Comparison of ENCODE assay signal across 12 mouse cellular contexts in the genomic region with DNA sequence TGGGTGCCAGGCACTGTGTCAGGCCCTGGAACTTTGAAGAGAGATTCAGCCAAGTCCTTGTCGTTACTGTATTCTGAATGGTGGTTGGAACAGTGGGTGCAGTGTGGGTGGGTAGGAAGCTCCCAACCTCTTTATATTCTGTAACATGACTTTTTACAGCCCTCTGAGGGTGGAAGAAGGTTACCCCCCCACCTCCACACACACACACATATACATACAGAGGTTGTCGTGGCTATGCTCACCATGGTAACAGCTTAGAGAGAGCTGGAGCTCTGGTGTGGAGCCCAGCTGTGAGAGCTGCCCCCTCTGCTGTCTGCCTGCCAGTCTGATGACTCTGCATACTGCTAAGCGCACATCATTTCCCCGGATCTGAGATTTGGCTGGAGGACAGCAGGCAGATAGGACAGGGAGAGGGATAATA. TPM values are rescaled to one million over a fixed set of nuclear protein-coding genes. Genes with fewer than 3 reads are reported as not detected.
DNase-seq lines count a peak whose midpoint lies in the region; ATAC-seq lines count a peak whose summit lies in the region.
"Had no signal": no experiment of that assay in that cellular context is flagged by ENCODE, and none has a peak within 500 bp of the region (broad histone marks: within the 10 kb centered on the region; RNA-seq: fewer than 3 reads in every experiment).

No protein-coding gene starts in this region.

- 0 out of 2 replicates have a peak, but pooled peaks have one; percentile 57 for ATAC-seq in embryonic facial prominence, embryonic 11.5 days (replicated peaks; ENCODE audit: insufficient number of reproducible peaks, low FRiP score, low TSS enrichment, low read depth)
- ATAC-seq in hindbrain, embryonic 16.5 days: peak; percentile 92

- H3K4me3 ChIP-seq in embryonic facial prominence, embryonic 11.5 days (ENCODE audit: low read depth, low read length): no peak overlapping the region
- no peak overlapping the region for H3K4me3 ChIP-seq in embryonic facial prominence, embryonic 10.5 days
- H3K4me3 ChIP-seq in hindbrain, embryonic 16.5 days (ENCODE audit: low read length): no peak overlapping the region
- H3K4me3 ChIP-seq in midbrain, embryonic 10.5 days: no peak overlapping the region

- H3K4me2 ChIP-seq in embryonic facial prominence, embryonic 11.5 days (ENCODE audit: low read depth, low read length): no peak overlapping the region
- H3K4me2 ChIP-seq in hindbrain, embryonic 16.5 days (ENCODE audit: low read length): no peak overlapping the region

- DNase-seq in embryonic facial prominence, embryonic 11.5 days (ENCODE audit: low spot score): no peak
- no peak for DNase-seq in embryonic facial prominence, embryonic 10.5 days (ENCODE audit: low spot score)
- DNase-seq in midbrain, embryonic 10.5 days (ENCODE audit: low spot score): peak; percentile 34
- DNase-seq in right cerebral cortex, postnatal 25 days: peak; percentile 62
- no peak for DNase-seq in thymus, postnatal 10 days (ENCODE audit: low spot score in 2 of 2)
- no peak for DNase-seq in thymus, postnatal 0 days (ENCODE audit: low spot score)
- no peak for DNase-seq in kidney, adult 18-20 months
- DNase-seq: cerebellum, adult 9-10 months; gastrocnemius, postnatal 14 days; kidney, postnatal 14 days had no signal

- WGBS in embryonic facial prominence, embryonic 11.5 days: 55% methylated on average over 4 of the region's 4 CpGs
- 68% methylated on average over 4 of the region's 4 CpGs for whole genome bisulfite sequencing in embryonic facial prominence, embryonic 10.5 days
- WGBS in hindbrain, embryonic 16.5 days: 14% methylated on average over 4 of the region's 4 CpGs
- WGBS in midbrain, embryonic 10.5 days: 39% methylated on average over 4 of the region's 4 CpGs

- H3K4me1 ChIP-seq in embryonic facial prominence, embryonic 11.5 days (ENCODE audit: control insufficient read depth, insufficient read depth, low read length): no peaks in the 10 kb centered on the region
- H3K4me1 ChIP-seq in embryonic facial prominence, embryonic 10.5 days: no peaks in the 10 kb centered on the region
- H3K4me1 ChIP-seq in hindbrain, embryonic 16.5 days (ENCODE audit: control insufficient read depth, insufficient read depth, low read depth, low read length): no peaks in the 10 kb centered on the region; the same call in 1 of the 2 replicates
- peaks cover 17% of the 10 kb centered on the region for H3K4me1 ChIP-seq in midbrain, embryonic 10.5 days

- no peak overlapping the region for H3K27ac ChIP-seq in embryonic facial prominence, embryonic 11.5 days (replicated peaks; ENCODE audit: low read depth, low read length)
- no peak overlapping the region for H3K27ac ChIP-seq in embryonic facial prominence, embryonic 10.5 days (replicated peaks)
- H3K27ac ChIP-seq in hindbrain, embryonic 16.5 days (ENCODE audit: low read depth, low read length): no peak overlapping the region
- H3K27ac ChIP-seq in midbrain, embryonic 10.5 days (replicated peaks): no peak overlapping the region

- H3K9me3 ChIP-seq in embryonic facial prominence, embryonic 11.5 days (replicated peaks; ENCODE audit: control insufficient read depth, low read length): no peaks in the 10 kb centered on the region
- H3K9me3 ChIP-seq in embryonic facial prominence, embryonic 10.5 days: no peaks in the 10 kb centered on the region
- no peaks in the 10 kb centered on the region for H3K9me3 ChIP-seq in hindbrain, embryonic 16.5 days (ENCODE audit: control insufficient read depth, low read length)
- no peaks in the 10 kb centered on the region for H3K9me3 ChIP-seq in midbrain, embryonic 10.5 days (replicated peaks)

- H3K36me3 ChIP-seq in embryonic facial prominence, embryonic 11.5 days (replicated peaks; ENCODE audit: control insufficient read depth, insufficient read depth, low read depth, low read length): no peaks in the 10 kb centered on the region
- no peaks in the 10 kb centered on the region for H3K36me3 ChIP-seq in embryonic facial prominence, embryonic 10.5 days (replicated peaks)
- H3K36me3 ChIP-seq in hindbrain, embryonic 16.5 days (ENCODE audit: control insufficient read depth, insufficient read depth, low read length): no peaks in the 10 kb centered on the region
- no peaks in the 10 kb centered on the region for H3K36me3 ChIP-seq in midbrain, embryonic 10.5 days

- H3K9ac ChIP-seq in embryonic facial prominence, embryonic 11.5 days (replicated peaks; ENCODE audit: low read length): no peak overlapping the region
- no peak overlapping the region for H3K9ac ChIP-seq in hindbrain, embryonic 16.5 days (ENCODE audit: low read depth, low read length)

- no peaks in the 10 kb centered on the region for H3K27me3 ChIP-seq in embryonic facial prominence, embryonic 11.5 days (ENCODE audit: control insufficient read depth, insufficient read depth, low read length)
- no peaks in the 10 kb centered on the region for H3K27me3 ChIP-seq in embryonic facial prominence, embryonic 10.5 days (replicated peaks; ENCODE audit: low read depth, poor library complexity, severe bottlenecking)
- H3K27me3 ChIP-seq in hindbrain, embryonic 16.5 days (replicated peaks; ENCODE audit: control insufficient read depth, insufficient read depth, low read length): no peaks in the 10 kb centered on the region
- H3K27me3 ChIP-seq in midbrain, embryonic 10.5 days (ENCODE audit: low read depth, poor library complexity, severe bottlenecking): no peaks in the 10 kb centered on the region

RNA-seq across cellular contexts. Expression of a gene that starts 18.6 kb away (rescaled TPM):
- 2.2 and 2.6 TPM in 2 replicates for polyA plus RNA-seq in embryonic facial prominence, embryonic 11.5 days (2014; fragmentation: Nextera tagmentation; extraction: Ambion mirVana)
- 1.7 and 2.1 TPM in 2 replicates for polyA plus RNA-seq in embryonic facial prominence, embryonic 10.5 days (2016; fragmentation: Nextera tagmentation; extraction: Ambion mirVana)
- polyA plus RNA-seq in hindbrain, embryonic 16.5 days (2015; fragmentation: Nextera tagmentation; extraction: Ambion mirVana): 3.4 and 4.1 TPM in 2 replicates
- 2.6 and 3.4 TPM in 2 replicates for polyA plus RNA-seq in midbrain, embryonic 10.5 days (2016; fragmentation: Nextera tagmentation; extraction: Ambion mirVana)
- polyA plus RNA-seq in thymus, postnatal 0 days (2015; fragmentation: Nextera tagmentation; extraction: Ambion mirVana): 0.40 and 0.44 TPM in 2 replicates

RNA-seq across cellular contexts. Expression of a gene that starts 56.4 kb away (rescaled TPM):
- polyA plus RNA-seq in embryonic facial prominence, embryonic 11.5 days (2014; fragmentation: Nextera tagmentation; extraction: Ambion mirVana): not detected in 2 replicates
- not detected in 2 replicates for polyA plus RNA-seq in embryonic facial prominence, embryonic 10.5 days (2016; fragmentation: Nextera tagmentation; extraction: Ambion mirVana)
- not detected in 2 replicates for polyA plus RNA-seq in hindbrain, embryonic 16.5 days (2015; fragmentation: Nextera tagmentation; extraction: Ambion mirVana)
- polyA plus RNA-seq in midbrain, embryonic 10.5 days (2016; fragmentation: Nextera tagmentation; extraction: Ambion mirVana): not detected in 2 replicates
- 0.25 and 0.46 TPM in 2 replicates for polyA plus RNA-seq in thymus, postnatal 0 days (2015; fragmentation: Nextera tagmentation; extraction: Ambion mirVana)
- polyA plus RNA-seq: lung, embryonic 16.5 days had no signal

Comparison
In these comparisons a context has a peak if more than half of its experiments do, and no peak if none do; other contexts are left out.
1. DNase-seq: peak in midbrain, embryonic 10.5 days (single experiment) and right cerebral cortex, postnatal 25 days (single experiment); none in embryonic facial prominence, embryonic 11.5 days (single experiment), embryonic facial prominence, embryonic 10.5 days (single experiment), thymus, postnatal 10 days (0 of 2), thymus, postnatal 0 days (single experiment) and kidney, adult 18-20 months (single experiment).